Mouse (Mus musculus): Measurements from ENCODE around the gene Cdhr3.

The Cdhr3 gene

DNA sequence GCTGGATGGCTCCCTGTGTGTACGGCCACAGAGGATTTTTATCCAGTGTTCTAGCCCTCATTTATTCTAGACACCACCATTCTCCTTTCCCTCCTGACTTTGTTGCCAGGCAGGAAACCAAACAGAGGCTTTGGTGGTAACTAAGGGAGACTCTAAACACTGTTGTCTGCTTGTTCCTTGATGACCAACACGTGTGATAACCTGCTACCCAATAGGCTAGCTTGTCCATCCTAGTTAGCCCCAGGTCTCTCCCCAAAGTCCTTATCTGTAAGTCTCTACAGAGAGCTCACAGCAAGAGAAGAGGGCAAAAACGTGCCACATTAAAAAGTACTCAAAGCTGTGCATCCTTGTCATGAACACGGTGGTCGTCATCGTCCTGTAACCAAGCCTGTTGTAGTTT lies at the start of gene Cdhr3:
TSS of gene Cdhr3 (minus strand) at position 101 of the 400 bp plus-strand sequence.
- DNase-seq (ENCODE audit: low spot score in 2 of 2): no peak

DNA sequence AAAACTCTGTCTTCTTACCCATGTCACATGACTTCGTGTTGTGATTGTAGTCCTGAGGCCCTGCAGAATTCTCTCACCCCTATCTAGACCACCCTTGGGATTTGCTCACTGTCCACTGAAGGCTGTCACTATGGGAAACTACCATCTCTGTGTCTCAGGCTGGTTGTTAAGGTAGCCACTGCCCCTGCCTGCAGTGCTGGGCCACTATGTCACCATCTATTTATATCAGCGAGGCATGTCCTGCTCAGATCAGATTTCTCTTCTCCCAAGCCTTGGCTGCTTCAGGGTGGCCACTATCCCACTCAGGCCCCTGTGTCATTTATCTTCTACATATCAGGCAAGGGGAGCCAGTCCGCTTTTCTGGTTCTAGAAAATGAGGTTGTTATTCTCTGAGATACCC lies 46.4 kb upstream of the Cdhr3 start:
- no peak for DNase-seq (ENCODE audit: low spot score in 2 of 2)

DNA sequence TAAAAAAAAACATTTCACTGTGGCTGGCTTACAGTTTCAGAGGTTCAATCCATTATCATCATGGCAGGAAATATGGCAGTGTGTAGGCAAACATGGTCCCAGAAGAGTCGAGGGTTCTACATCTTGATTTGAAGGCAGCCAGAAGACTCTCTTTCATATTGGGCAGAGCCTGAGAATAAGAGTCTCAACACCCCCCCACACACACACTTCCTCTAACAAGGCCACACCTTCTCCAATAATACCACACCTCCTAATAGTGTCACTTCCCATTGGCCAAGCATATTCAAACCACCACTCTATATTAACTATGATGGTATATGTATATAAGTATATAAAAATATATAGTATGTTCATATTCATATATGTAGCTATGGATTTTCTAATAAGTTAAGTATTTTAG lies 45.2 kb upstream of the Cdhr3 start:
- DNase-seq (ENCODE audit: low spot score in 2 of 2): no peak

DNA sequence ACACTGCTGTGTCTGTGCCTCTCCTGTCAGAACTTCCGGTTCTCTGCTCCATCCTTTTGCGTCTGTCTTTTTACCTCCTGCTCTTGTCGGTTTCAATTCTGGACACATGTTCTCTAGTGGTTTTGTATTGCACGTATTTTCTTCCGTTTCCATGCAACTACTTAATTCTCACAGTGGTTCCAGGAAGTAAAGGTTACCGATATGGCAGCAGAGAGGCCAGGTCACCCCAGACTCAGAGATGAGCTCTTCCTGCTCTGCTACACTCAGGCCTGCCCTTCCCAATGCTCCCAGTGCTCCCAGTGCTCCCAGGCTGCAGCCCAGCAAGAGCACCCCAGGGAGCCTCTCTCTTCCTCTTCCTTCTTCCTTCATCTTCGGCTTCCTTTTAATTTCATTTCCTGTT lies 39.1 kb upstream of the Cdhr3 start:
- no peak for DNase-seq (ENCODE audit: low spot score in 2 of 2)

DNA sequence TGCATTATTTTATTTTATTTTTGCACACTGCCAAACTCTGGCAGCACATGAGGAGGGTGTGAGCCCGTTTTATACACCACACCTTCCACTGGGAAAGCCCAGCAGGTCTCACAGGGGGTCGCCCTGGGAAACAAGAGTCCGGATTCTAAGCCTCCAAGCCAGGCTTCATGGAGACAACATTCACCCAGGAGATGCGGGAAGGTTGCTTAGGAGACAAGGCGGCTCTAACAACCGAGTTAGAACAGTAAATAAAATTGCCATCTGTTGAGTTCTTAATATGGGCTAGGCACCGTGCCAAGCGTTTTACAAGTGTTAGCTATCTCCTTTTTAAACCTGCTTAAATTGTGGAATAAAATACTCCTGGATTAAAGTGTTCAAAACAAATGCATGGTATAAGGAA lies 37.7 kb upstream of the Cdhr3 start:
- DNase-seq (ENCODE audit: low spot score in 2 of 2): peak; percentile 36 to 81

DNA sequence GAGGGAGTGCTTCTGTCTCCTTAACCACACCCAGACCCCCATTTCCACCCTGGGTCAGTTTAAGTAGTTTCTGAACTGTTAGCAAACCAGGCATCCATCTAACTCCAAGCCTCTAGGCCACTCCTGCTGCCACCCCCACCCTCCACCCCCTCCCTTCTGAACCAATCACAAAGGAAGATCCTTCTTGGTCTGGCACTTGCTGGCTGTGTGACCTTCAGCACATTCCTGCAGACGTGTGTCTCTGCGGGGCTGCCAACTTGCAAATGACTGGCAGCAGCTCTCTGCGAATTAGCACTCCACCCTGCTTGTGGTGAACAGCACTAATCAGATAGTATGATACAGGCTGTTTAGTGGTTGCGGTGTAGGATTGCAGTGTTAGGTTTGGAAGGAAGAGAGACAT lies 36.7 kb upstream of the Cdhr3 start:
- DNase-seq (ENCODE audit: low spot score in 2 of 2): no peak

DNA sequence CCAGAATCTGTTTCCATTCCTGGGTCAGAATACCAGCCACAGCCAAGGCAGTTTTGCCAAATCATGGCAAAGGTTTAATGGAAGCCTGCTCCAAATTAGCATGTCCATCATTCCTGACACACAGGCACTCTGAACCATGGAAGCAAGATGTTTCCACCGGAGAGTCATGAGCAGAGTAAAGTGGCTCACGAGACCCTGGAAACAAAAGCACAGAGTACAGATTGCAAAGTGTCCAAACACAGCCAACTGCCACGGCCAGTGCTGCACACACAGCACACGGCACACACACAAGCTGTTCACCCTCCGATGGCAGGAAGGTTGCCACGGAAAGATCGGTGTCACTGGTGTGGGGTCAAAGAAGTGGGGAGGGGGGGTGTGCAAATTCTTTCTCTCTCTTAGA lies 36.0 kb upstream of the Cdhr3 start:
- DNase-seq (ENCODE audit: low spot score in 2 of 2): no peak

DNA sequence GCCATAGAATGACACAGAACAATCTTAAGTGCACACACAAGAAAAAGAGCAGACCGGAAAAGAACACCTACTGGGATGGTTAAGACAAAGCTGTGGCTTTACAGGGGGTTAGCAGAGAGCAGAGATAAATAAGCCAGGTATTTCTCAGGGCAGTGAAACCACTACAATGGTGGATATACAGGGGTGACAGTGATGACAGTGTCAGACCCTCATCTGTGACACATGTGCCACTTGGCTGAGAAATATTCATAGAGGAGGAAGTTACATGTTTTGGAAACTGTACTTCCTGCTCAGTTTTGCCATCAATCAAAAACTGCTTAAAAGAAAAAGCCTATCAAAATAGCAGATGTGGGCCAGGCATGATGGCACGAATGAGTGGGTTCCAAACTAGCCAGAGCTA lies 35.4 kb upstream of the Cdhr3 start:
- no peak for DNase-seq (ENCODE audit: low spot score in 2 of 2)

DNA sequence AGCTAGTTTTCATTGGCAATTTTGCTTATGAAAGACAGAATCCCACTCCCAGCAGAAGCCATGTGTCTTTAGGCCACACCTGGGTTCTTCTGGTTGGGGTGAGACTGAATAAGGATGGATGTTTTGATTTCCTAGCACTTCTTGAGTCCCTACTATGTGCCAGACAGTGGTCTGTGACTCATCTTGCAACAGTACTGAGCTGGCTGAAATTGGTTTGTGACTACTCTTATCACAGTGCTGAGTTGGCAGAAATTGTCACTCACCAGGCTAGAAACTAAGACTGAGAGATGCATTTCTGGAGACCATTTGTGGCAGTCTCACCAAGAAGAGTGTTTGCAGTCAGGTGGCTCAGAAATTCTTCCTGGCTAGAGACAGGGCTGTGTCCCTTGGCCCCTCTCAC lies 33.6 kb upstream of the Cdhr3 start:
- no peak for DNase-seq (ENCODE audit: low spot score in 2 of 2)

DNA sequence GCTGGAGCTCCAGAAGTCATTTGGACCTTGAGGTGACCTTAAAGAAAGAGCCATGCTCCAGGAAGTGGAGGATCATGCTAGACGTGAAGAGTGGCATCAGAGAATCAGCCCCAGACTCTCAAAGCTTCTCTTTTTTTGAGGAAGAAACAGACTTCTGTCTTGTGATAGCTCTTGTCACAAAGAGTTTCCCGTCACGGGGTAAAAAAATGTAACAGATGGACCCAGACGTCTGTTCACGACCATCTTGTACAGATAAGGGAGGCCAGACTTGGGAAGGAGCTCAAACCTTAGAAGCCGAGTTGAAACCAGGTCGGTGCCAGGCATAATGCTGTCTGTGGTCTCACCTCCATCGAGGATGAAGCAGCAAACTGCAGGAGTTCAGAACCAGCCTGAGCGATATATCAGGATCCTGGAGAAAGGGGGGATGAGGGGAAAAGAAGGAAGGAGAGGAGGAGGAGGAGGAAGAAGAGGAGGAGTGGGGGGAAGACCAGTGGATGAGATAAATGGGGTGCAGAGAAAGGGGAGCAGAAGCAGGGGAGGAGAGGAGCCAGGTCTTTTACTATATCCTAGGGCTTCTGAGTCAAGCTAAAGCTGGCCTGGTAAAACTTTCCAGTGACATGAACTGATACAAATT lies 33.0 kb upstream of the Cdhr3 start:
- DNase-seq (ENCODE audit: low spot score in 2 of 2): no peak

DNA sequence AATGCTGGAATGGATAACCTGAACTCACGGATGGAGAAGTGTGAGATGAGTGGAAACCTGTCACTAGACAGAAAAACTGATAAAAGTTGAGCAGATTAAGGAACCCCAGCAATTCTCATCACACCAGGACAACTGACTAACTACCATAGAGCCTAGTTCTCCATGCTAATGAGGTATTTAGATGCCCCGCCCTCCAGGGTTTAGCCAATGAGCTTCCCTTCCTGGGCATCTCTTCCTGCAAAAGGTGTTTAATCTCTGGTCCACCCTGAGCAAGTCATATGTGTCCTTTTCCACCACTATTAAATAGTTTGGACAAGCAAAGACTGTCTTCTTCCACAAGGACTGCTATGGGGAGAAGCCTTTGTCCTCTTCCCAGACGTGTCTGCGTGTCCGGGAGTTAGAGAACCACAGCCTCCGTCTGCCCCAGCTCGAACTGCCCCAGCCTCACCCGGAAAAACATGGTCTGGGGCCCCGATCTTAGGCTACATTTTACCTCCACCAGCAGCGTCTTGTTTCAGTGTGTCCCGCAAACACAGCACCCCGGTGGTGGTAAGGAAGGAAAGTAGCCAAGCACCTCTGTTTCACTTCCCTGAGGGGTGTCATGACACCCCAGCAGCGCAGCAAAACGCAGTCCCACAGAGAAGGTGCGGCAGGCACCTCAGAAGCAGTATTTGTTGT lies 26.1 kb upstream of the Cdhr3 start:
- DNase-seq (ENCODE audit: low spot score in 2 of 2): no peak

DNA sequence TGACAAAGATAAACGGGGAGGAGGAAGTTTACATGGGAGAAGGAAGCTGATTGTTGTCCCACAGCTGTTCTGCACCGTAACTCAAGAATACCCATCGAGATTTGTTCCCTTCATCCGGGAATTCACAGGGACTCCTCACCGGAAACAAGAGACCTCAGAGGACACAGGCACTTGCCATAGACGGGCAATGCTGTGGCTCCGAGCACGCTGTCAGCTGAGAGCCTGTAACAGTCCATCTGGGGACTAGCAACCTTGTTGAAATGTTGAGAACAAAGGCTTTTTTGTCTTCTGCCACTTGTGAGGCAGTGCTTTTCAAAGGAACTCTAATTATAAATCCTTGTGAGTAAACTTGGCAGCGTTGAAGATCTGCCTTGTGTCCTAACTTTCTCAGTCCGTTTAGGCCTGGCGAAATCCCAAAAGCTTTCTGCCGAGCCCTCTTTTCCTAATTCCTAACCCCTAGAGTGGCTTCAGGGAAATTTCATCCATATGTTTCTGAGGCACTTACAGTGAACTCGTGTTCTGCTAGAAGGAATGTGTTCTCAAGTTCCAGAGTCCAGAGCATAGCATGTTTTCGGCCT lies 18.3 kb upstream of the Cdhr3 start:
- DNase-seq (ENCODE audit: low spot score in 2 of 2): peak; percentile 22 to 51

DNA sequence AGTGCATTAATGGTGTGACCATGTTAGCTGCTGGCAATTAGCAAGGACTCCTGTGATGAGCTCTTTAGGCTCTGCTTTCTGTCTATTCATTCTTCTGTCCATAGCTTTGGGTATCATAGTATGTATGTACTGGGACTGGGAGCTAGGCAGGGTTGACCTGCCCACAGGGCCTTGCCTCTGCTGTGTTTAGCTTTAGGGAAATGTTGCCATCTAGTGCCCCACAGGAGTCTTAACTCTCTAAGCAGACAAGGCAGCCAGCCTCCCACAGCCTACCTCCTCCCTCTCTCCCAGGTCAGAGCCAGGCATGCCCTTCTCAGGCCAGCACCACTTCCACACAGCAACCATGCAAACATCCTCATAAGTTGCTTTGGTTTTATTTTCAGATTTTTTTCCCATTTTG lies 16.9 kb upstream of the Cdhr3 start:
- peak in 1 of 2 experiments; percentile 34 for DNase-seq (ENCODE audit: low spot score in 2 of 2)

DNA sequence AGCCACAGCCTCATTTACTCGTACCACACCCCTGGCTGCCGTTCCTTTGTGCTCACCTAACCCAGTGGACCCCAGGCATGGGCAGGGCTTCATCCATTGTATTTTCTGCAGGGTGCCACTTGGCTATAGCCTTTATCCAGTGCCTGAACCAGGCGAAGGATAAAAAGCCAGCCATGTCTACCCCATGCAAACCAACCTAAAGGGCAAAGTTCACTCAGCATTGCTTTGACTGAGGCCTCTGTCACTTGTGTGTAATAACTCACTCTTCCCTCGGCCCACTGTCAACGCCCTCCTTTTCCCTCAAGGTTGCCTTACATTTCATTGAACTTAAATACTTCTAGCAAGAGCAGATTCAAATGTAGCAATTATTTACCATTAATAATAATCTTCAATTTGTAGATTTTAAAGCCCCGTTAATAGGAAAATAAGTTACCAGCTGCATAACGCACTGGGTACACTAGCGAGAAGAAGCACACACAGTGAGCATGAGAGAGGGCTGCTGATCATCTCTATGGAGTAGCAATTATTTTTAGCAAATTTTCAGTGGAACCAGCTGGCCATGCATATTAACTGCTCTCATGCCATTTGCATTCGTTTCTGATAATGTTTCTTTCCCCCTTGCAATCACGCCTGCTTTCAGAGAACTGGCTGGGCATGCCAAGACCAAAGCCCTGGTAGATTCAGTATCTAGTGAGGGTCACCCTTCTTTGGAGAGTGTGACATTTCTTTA lies 13.9 kb upstream of the Cdhr3 start:
- no peak for DNase-seq (ENCODE audit: low spot score in 2 of 2)

DNA sequence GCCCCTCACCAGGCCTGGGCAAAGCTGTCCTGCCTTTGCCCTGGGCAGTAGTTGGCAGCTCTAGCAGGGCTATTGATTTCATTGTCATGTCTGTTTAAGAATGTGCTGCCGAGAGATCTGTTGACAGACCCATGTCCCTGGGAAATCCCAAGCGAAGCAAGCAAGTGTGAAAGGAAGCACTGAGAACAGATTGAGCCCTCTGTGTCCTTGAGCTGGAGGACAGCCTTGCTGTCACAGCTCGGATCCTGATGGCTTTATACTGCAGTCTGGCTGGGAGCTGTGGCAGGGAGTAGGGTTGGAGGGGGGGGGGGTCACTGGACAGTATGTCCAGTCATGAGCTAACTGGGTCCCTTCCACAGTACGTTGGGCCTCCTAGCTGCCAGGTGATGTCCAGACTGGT lies 13.0 kb upstream of the Cdhr3 start:
- no peak for DNase-seq (ENCODE audit: low spot score in 2 of 2)

DNA sequence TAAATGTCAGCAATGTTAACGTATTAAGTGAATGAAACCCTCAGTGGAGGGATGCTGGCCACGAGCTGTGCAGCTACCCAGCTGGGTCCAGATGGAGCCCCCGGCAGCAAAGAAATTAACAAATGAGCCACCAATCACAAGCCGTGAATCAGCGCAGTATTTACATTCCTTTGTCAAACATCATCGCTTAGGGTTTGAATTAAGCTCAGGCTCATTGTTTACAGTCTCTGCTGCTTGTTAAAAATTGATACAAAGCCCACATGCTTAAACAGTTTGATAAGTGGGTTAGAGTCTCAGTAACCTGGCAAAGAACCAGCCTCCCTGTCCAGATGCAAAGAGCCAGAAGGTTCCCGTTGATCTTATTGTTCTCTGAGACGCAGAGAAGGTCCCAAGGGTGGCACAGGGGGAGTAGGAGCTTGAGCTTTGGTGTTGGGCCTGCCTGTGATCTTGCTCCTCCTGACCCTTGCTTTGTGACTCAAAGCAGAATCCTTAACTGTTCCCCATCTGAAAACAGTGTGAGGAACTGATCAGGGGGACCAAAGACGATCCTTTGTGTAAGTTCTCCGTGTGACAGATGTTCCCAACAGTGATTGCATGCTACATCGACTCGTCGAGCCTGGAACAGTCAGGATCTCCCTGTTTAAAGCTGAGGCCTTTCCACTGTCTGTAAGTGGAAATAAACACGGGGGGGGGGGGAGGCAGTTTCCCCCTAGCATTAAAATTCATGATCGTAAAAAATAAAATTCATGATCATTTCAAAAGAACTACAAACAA lies 9.9 kb upstream of the Cdhr3 start:
- no peak for DNase-seq (ENCODE audit: low spot score in 2 of 2)

DNA sequence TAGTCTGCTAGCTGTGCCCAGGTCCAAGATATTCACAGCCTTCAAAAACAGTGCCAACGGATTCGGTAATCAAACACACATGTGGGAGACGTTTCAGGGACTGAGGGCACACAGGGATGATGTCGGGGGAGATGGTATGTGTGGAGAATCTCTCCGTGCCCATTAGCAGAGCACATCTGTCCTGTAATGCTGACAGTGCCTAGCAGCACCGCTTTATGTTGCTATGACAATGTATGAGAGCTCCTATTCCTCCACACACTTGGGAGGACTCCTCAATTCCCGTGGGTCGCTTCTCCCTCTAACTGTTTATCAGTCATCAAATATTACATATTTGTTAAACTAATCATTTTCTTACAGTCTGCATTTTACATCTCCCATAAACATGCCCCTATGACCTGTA lies 9.0 kb upstream of the Cdhr3 start:
- DNase-seq (ENCODE audit: low spot score in 2 of 2): no peak

DNA sequence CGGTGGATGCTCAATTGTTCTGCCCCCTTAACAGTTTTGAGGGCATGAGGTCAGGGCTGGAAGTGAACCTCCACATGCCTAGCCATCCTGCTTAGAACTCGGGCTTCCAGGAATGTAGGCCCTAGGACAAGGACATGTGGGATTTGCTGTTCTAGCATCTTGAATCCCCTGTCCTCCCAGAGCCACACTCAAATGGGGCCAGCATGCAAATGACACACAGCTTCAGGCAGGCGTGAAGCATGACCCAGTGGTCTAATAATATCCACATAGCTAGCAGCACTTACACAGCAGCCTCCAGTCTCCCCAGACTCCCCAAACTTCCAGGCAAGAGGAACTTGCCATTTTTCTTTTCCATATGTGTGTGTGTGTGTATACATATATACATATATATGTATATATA lies 3.3 kb upstream of the Cdhr3 start:
- no peak for DNase-seq (ENCODE audit: low spot score in 2 of 2)

DNA sequence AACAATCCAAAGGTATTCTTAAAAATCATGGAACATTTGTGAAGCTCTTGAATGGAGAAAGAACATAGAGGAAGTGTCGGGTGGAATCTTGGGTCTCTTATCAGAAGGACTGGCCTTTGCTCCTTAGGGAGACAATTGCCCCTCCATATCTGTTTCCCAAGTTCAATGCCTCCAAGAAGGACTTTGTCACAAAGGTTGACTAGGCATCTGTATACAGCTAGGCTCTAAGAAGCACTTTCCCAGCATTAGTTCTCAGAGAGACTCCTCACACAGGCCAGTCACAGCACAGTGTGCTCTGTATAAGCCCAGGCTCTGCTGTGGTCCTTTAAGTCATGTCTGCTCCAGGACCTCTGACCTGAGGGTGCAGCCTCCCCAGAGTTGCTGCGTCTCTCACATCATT lies 479 bp downstream of the Cdhr3 start:
- no peak for DNase-seq (ENCODE audit: low spot score in 2 of 2)

DNA sequence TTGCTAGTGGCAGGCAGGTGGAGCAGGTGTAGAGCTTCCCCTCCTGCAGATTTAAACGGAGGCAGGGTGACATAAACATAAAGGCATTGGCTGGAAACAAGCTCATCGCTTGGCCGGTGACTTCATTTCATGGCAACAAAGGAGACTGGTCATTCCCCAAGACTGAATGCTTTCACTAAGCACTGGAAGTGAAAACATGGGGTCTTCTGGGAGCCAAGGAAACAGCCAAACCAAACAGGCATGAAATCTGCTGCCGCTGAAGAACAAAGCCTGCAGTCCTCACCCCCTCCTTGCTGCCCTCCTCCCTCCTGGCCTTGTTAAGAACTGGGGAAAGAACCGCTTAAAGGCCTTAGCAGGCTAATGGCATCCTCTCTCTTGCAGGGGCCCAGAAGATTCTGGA lies 6.5 kb downstream of the Cdhr3 start:
- DNase-seq (ENCODE audit: low spot score in 2 of 2): no peak

DNA sequence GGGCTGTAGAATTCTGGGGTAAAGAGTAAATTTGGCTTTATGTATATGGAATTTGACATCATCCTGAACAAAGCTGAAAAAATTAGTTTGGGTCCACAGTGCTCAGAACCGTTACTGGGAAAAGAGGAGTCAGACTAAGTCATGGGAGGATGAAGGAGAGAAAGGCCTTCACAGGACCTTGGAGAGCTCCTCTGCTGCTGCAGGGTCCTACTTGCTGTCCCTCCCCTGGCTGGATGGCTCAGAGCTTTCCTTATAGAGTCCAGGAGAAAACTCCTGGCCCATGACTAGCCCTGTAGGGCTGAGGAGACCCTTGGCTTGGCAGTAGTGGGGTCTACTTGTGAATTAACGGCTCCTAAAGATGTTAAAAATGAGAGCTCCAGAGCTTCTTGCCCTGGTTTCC lies 8.0 kb downstream of the Cdhr3 start:
- no peak for DNase-seq (ENCODE audit: low spot score in 2 of 2)

DNA sequence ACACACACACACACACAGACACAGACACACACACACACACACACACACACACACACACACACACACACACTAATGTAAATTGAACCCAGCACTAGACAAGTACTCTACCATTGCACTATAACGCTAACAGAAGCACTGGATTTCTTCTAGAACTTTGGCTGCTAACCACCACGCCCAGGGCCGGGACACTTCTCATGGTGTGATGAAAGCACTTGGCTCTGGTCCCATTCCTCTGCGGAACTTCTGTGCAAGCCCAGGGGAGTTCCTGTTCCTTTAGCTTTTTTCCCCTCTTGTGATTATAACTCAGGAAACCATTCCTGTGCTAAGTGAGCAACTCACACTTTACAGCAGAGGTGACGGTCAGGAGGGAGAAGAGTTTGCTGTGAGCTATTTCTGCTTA lies 9.3 kb downstream of the Cdhr3 start:
- DNase-seq (ENCODE audit: low spot score in 2 of 2): no peak

All from left cerebral cortex, adult 9 months (tissue).